Mouse (Mus musculus) brain, embryonic 14.5 days (tissue): ENCODE data around the gene Ccdc117.

Experiments used
- CTCF ChIP-seq: fragments of 200-500 bp; IDR thresholded peaks from 2 replicates; pipeline ENCODE4 v1.5.1; 2012; ENCODE audit warnings: inconsistent platforms, mild to moderate bottlenecking, moderate library complexity, borderline replicate concordance; ENCODE audit not compliant: insufficient read depth, insufficient read length; ENCODE audit errors: extremely low read depth
- POLR2A ChIP-seq: fragments of 200-500 bp; IDR thresholded peaks from 2 replicates; pipeline ENCODE4 v1.6.1; 2012; ENCODE audit warnings: mild to moderate bottlenecking, inconsistent platforms, borderline replicate concordance; ENCODE audit not compliant: poor library complexity, insufficient read depth, insufficient read length, severe bottlenecking; ENCODE audit errors: extremely low read depth

- TF ChIP-seq CTCF = no peak
- no peak for TF ChIP-seq POLR2A
Observed at GRCm38 (mm10) chr11:5551430-5551829, 9.4 kb upstream of the Ccdc117 start.
